Mouse (Mus musculus): Measurements from ENCODE around the gene Rbm15.

GRCm38 (mm10) chr3:107326442-107326841 lies 7.0 kb downstream of the Rbm15 start:
- TF ChIP-seq CTCF (IDR thresholded peaks at IDR 0.05; ENCODE audit: control insufficient read depth, insufficient read depth, low read length), result no peak
- no peak for TF ChIP-seq POLR2A (IDR thresholded peaks at IDR 0.05; ENCODE audit: borderline replicate concordance, control insufficient read depth, low read depth, low read length)
